Mouse (Mus musculus) heart, embryonic 16.5 days (tissue): ENCODE measurements around the gene Tbc1d24. TPM values are rescaled to one million over a fixed set of nuclear protein-coding genes. Genes with fewer than 3 reads are reported as not detected.

Experiments used
- ATAC-seq: fragments of 200-750 bp; cut with Nextera tagmentation; replicated peaks from 2 replicates; pipeline ENCODE4 v1.8.0; 2017; ENCODE audit warnings: moderate number of reproducible peaks; ENCODE audit not compliant: insufficient read depth, low FRiP score; ENCODE audit errors: extremely low read depth
- H3K27ac ChIP-seq: fragments of 300-500 bp; sonication (generic); 2 replicates; pipeline ENCODE4 v1.5.1; 2014; ENCODE audit warnings: mild to moderate bottlenecking, low read length, control low read depth, moderate library complexity
- H3K27me3 ChIP-seq: fragments of 300-500 bp; sonication (generic); 2 replicates; pipeline ENCODE4 v1.6.1; 2014; ENCODE audit warnings: low read length, mixed read lengths; ENCODE audit not compliant: control insufficient read depth, insufficient read depth
- H3K36me3 ChIP-seq: fragments of 300-500 bp; sonication (generic); 2 replicates; pipeline ENCODE4 v1.6.1; 2014; ENCODE audit not compliant: control insufficient read depth, insufficient read depth
- H3K4me1 ChIP-seq: fragments of 300-500 bp; sonication (generic); 2 replicates; pipeline ENCODE4 v1.6.1; 2014; ENCODE audit warnings: low read length, mixed read lengths; ENCODE audit not compliant: control insufficient read depth, insufficient read depth
- H3K4me2 ChIP-seq: fragments of 300-500 bp; sonication (generic); 2 replicates; pipeline ENCODE4 v1.6.1; 2014; ENCODE audit warnings: low read depth, mild to moderate bottlenecking, control low read depth, low read length
- H3K4me3 ChIP-seq: fragments of 300-500 bp; sonication (generic); 2 replicates; pipeline ENCODE4 v1.5.1; 2014; ENCODE audit warnings: mild to moderate bottlenecking, control low read depth, low read length
- H3K9ac ChIP-seq: fragments of 300-500 bp; sonication (generic); 2 replicates; pipeline ENCODE4 v1.6.1; 2014; ENCODE audit warnings: low read length, control low read depth
- H3K9me3 ChIP-seq: fragments of 300-500 bp; sonication (generic); replicated peaks from 2 replicates; pipeline ENCODE4 v1.6.1; 2016; ENCODE audit warnings: low read length; ENCODE audit not compliant: control insufficient read depth
- whole genome bisulfite sequencing: fragments of 180-500 bp; shearing (Covaris S2); extraction: QIAGEN DNeasy Blood & Tissue Kit; methylation state at CpG from one replicate; pipeline ENCODE4 v1.1.7; 2014; 5-methylcytosine and 5-hydroxymethylcytosine counted together
- polyA plus RNA-seq: library from polyadenylated mRNA; unstranded; fragments of >200 nt; fragmentation: Nextera tagmentation; extraction: Ambion mirVana; gene quantifications from 2 replicates; pipeline ENCODE4 v1.2.1, GENCODE M21; 2015

Gene Tbc1d24
- 3.7 and 4.3 TPM in 2 replicates for polyA plus RNA-seq

GRCm38 (mm10) chr17:24205284-24205888, at the start of gene Tbc1d24:
Gene Tbc1d24 (minus strand): TSS chr17:24205562.
- Histone ChIP-seq H3K4me1 (peaks cover 48% of the 10 kb centered on the region), H3K4me3 (peak within 1 kb of the TSS; percentile 66), H3K27ac (0 out of 2 replicates have a peak within 1 kb of the TSS, but pooled peaks have one; percentile 34), H3K9ac (peak within 1 kb of the TSS; percentile 83), H3K4me2 (peak within 1 kb of the TSS; percentile 92), H3K9me3 (no peaks in the 10 kb centered on the region), H3K27me3 (peaks cover 29% of the 10 kb centered on the region), H3K36me3 (no peaks in the 10 kb centered on the region)
- ATAC-seq = peak; percentile 69
- WGBS = under 1% methylated on average over 61 of the region's 65 CpGs

- Histone ChIP-seq H3K4me3 (no peak overlapping the region), H3K36me3 (peaks cover 17% of the 10 kb centered on the region), H3K4me2 (peak overlapping the region; percentile 88), H3K27ac (no peak overlapping the region), H3K27me3 (no peaks in the 10 kb centered on the region), H3K9ac (peak overlapping the region; percentile 84; the same call in 1 of the 2 replicates), H3K4me1 (peaks cover 11% of the 10 kb centered on the region), H3K9me3 (no peaks in the 10 kb centered on the region)
- WGBS = 97% methylated on average over 2 of the region's 2 CpGs
- no peak for ATAC-seq
Measured at GRCm38 (mm10) chr17:24252329-24252728, 47.0 kb upstream of the Tbc1d24 start.

GRCm38 (mm10) chr17:24251320-24252069, 46.1 kb upstream of the Tbc1d24 start, which contains the start of gene Ccnf:
Gene Ccnf (minus strand): TSS chr17:24251484.
- ATAC-seq = peak; percentile 100
- peak within 1 kb of the TSS; percentile 88 for H3K4me2 ChIP-seq
- under 1% methylated on average over 48 of the region's 48 CpGs for WGBS
- no peaks in the 10 kb centered on the region for H3K27me3 ChIP-seq
- H3K4me1 ChIP-seq = peaks cover 11% of the 10 kb centered on the region
- peak within 1 kb of the TSS; percentile 85 for H3K27ac ChIP-seq
- no peaks in the 10 kb centered on the region for H3K9me3 ChIP-seq
- H3K9ac ChIP-seq = peak within 1 kb of the TSS; percentile 92
- H3K4me3 ChIP-seq = peak within 1 kb of the TSS; percentile 91
- peaks cover 24% of the 10 kb centered on the region for H3K36me3 ChIP-seq

- H3K9ac ChIP-seq = peak overlapping the region; percentile 92
- WGBS = under 1% methylated on average over 32 of the region's 32 CpGs
- no peak for ATAC-seq
- peaks cover 28% of the 10 kb centered on the region for H3K36me3 ChIP-seq
- no peaks in the 10 kb centered on the region for H3K27me3 ChIP-seq
- H3K4me1 ChIP-seq = peaks cover 11% of the 10 kb centered on the region
- peak overlapping the region; percentile 73 for H3K27ac ChIP-seq
- peak overlapping the region; percentile 91 for H3K4me3 ChIP-seq
- H3K9me3 ChIP-seq = no peaks in the 10 kb centered on the region
- peak overlapping the region; percentile 81 for H3K4me2 ChIP-seq
Measured at GRCm38 (mm10) chr17:24250988-24251319, 45.6 kb upstream of the Tbc1d24 start.

- 94% methylated on average over 2 of the region's 2 CpGs for WGBS
- Histone ChIP-seq H3K36me3 (peaks cover 46% of the 10 kb centered on the region), H3K4me2 (no peak overlapping the region), H3K9ac (no peak overlapping the region), H3K9me3 (peaks cover 6% of the 10 kb centered on the region), H3K4me1 (peaks cover 11% of the 10 kb centered on the region), H3K27me3 (no peaks in the 10 kb centered on the region), H3K4me3 (no peak overlapping the region), H3K27ac (no peak overlapping the region)
- no peak for ATAC-seq
Measured at GRCm38 (mm10) chr17:24248641-24249040, 43.3 kb upstream of the Tbc1d24 start.

- peaks cover 83% of the 10 kb centered on the region for H3K36me3 ChIP-seq
- no peaks in the 10 kb centered on the region for H3K27me3 ChIP-seq
- no peak for ATAC-seq
- H3K9ac ChIP-seq = no peak overlapping the region
- H3K9me3 ChIP-seq = peaks cover 9% of the 10 kb centered on the region
- no peak overlapping the region for H3K27ac ChIP-seq
- WGBS = 96% methylated on average over 8 of the region's 8 CpGs
- no peaks in the 10 kb centered on the region for H3K4me1 ChIP-seq
- H3K4me3 ChIP-seq = no peak overlapping the region
- H3K4me2 ChIP-seq = no peak overlapping the region
Measured at GRCm38 (mm10) chr17:24244061-24244460, 38.7 kb upstream of the Tbc1d24 start.

- H3K36me3 ChIP-seq = peaks cover 83% of the 10 kb centered on the region
- H3K9me3 ChIP-seq = peaks cover 9% of the 10 kb centered on the region
- H3K9ac ChIP-seq = no peak overlapping the region
- no peak for ATAC-seq
- 86% methylated on average over 4 of the region's 4 CpGs for WGBS
- no peak overlapping the region for H3K4me2 ChIP-seq
- H3K27ac ChIP-seq = no peak overlapping the region
- no peaks in the 10 kb centered on the region for H3K27me3 ChIP-seq
- H3K4me1 ChIP-seq = no peaks in the 10 kb centered on the region
- H3K4me3 ChIP-seq = no peak overlapping the region
Measured at GRCm38 (mm10) chr17:24243311-24243969, 38.1 kb upstream of the Tbc1d24 start.

GRCm38 (mm10) chr17:24236921-24237320, 31.6 kb upstream of the Tbc1d24 start:
- 77% methylated on average over 7 of the region's 7 CpGs for WGBS
- peaks cover 2% of the 10 kb centered on the region; the same call in 1 of the 2 replicates for H3K4me1 ChIP-seq
- no peak overlapping the region for H3K4me3 ChIP-seq
- no peak for ATAC-seq
- peaks cover 83% of the 10 kb centered on the region for H3K36me3 ChIP-seq
- peaks cover 3% of the 10 kb centered on the region for H3K9me3 ChIP-seq
- no peak overlapping the region for H3K4me2 ChIP-seq
- no peak overlapping the region for H3K9ac ChIP-seq
- no peak overlapping the region for H3K27ac ChIP-seq
- no peaks in the 10 kb centered on the region for H3K27me3 ChIP-seq

- Histone ChIP-seq H3K36me3 (peaks cover 81% of the 10 kb centered on the region), H3K4me2 (no peak overlapping the region), H3K9ac (no peak overlapping the region), H3K9me3 (peaks cover 3% of the 10 kb centered on the region), H3K27ac (no peak overlapping the region), H3K27me3 (no peaks in the 10 kb centered on the region), H3K4me1 (peaks cover 2% of the 10 kb centered on the region; the same call in 1 of the 2 replicates), H3K4me3 (no peak overlapping the region)
- ATAC-seq = no peak
- WGBS = 97% methylated on average over 1 of the region's 1 CpGs
Measured at GRCm38 (mm10) chr17:24236479-24236878, 31.1 kb upstream of the Tbc1d24 start.
